Mouse (Mus musculus) 3T3-L1 (cell line): Measurements from ENCODE around the gene Tgfb2.
A peak's percentile ranks its signal among the peaks of the same experiment; 100 is the strongest.

ENCODE experiments used
- DNase-seq: peaks from one replicate; pipeline ENCODE4 v3.0.0-alpha.2; 2015; ENCODE audit warnings: low read depth, low spot score

Gene Tgfb2

GRCm38 (mm10) chr1:186705915-186706248, at the start of gene Tgfb2:
Gene Tgfb2, minus strand, starts transcription at chr1:186705989.
- DNase-seq: no peak

GRCm38 (mm10) chr1:186749675-186750283, 44.0 kb upstream of the Tgfb2 start:
- peak; percentile 34 for DNase-seq

- DNase-seq: peak; percentile 92
These were observed 43.2 kb upstream of the Tgfb2 start, which contains the start of gene Rrp15 for GRCm38 (mm10) chr1:186748724-186749653. Gene Rrp15, minus strand, starts transcription at chr1:186749358.

GRCm38 (mm10) chr1:186739828-186740227, 34.0 kb upstream of the Tgfb2 start:
- no peak for DNase-seq

- peak; percentile 29 for DNase-seq
These were observed 29.7 kb upstream of the Tgfb2 start for GRCm38 (mm10) chr1:186735537-186735936.

GRCm38 (mm10) chr1:186733052-186733451, 27.3 kb upstream of the Tgfb2 start:
- DNase-seq: no peak

GRCm38 (mm10) chr1:186728778-186729177, 23.0 kb upstream of the Tgfb2 start:
- no peak for DNase-seq

GRCm38 (mm10) chr1:186726117-186726516, 20.3 kb upstream of the Tgfb2 start:
- no peak for DNase-seq

- no peak for DNase-seq
These were observed 16.5 kb upstream of the Tgfb2 start for GRCm38 (mm10) chr1:186722299-186722698.

GRCm38 (mm10) chr1:186721846-186722245, 16.1 kb upstream of the Tgfb2 start:
- peak; percentile 91 for DNase-seq

GRCm38 (mm10) chr1:186721166-186721565, 15.4 kb upstream of the Tgfb2 start:
- no peak for DNase-seq

GRCm38 (mm10) chr1:186719708-186720107, 13.9 kb upstream of the Tgfb2 start:
- DNase-seq: peak; percentile 44

- peak; percentile 74 for DNase-seq
These were observed 13.1 kb upstream of the Tgfb2 start for GRCm38 (mm10) chr1:186718881-186719280.

GRCm38 (mm10) chr1:186714980-186715896, 9.4 kb upstream of the Tgfb2 start:
- DNase-seq: no peak

GRCm38 (mm10) chr1:186714215-186714614, 8.4 kb upstream of the Tgfb2 start:
- no peak for DNase-seq

- DNase-seq: peak; percentile 76
These were observed 7.1 kb upstream of the Tgfb2 start for GRCm38 (mm10) chr1:186712802-186713471.

GRCm38 (mm10) chr1:186705203-186705914, 430 bp downstream of the Tgfb2 start:
- peak; percentile 49 for DNase-seq

- peak; percentile 18 for DNase-seq
These were observed 1.6 kb downstream of the Tgfb2 start for GRCm38 (mm10) chr1:186703980-186704701.

- no peak for DNase-seq
These were observed 2.4 kb downstream of the Tgfb2 start for GRCm38 (mm10) chr1:186703256-186703979.
